Mouse (Mus musculus) liver, embryonic 14 days (tissue): ENCODE data around the gene Arl16. TPM values are rescaled to one million over a fixed set of nuclear protein-coding genes. Genes with fewer than 3 reads are reported as not detected.

ENCODE experiments used
- polyA plus RNA-seq: library from polyadenylated mRNA; depleted of rRNA; stranded (reverse); fragments of >200 nt; gene quantifications from 2 replicates; pipeline ENCODE4 v1.2.3, GENCODE M21; 2012; rRNA removed

Arl16 gene
- polyA plus RNA-seq, result 8.3 and 11.6 TPM in 2 replicates

GRCm38 (mm10) chr11:120467051-120467735 lies at the start of gene Arl16:
Arl16 (minus strand) TSS chr11:120467607.

GRCm38 (mm10) chr11:120491317-120492023 lies 24.1 kb upstream of the Arl16 start, which contains the start of gene Slc25a10:
Slc25a10 (plus strand) TSS chr11:120491840.

GRCm38 (mm10) chr11:120484265-120484981 lies 17.0 kb upstream of the Arl16 start, which contains the start of gene Mrpl12:
Mrpl12 (plus strand) TSS chr11:120484613.

GRCm38 (mm10) chr11:120457772-120458751 lies 9.3 kb downstream of the Arl16 start, which contains the start of the genes Oxld1 and Ccdc137:
Oxld1 (minus strand) TSS chr11:120458068.
Ccdc137 (plus strand) TSS chr11:120458115.

GRCm38 (mm10) chr11:120453306-120453705 lies 14.1 kb downstream of the Arl16 start, which contains the start of gene Pde6g:
Pde6g (minus strand) TSS chr11:120453500.

GRCm38 (mm10) chr11:120442344-120442743 lies 25.1 kb downstream of the Arl16 start, which contains the start of gene Tspan10:
Tspan10 (plus strand) TSS chr11:120442644.

GRCm38 (mm10) chr11:120437152-120437856 lies 30.1 kb downstream of the Arl16 start, which contains the start of gene Nploc4:
Nploc4 (minus strand) TSS chr11:120437708.

Other genes starting within 250 kb of the Arl16 start
- 1.3 and 1.7 TPM in 2 replicates for gene Bahcc1, start 234.7 kb downstream of the Arl16 start, polyA plus RNA-seq
- gene Actg1, start 119.1 kb downstream of the Arl16 start, polyA plus RNA-seq, result 238 and 303 TPM in 2 replicates
- gene Fscn2, start 106.1 kb downstream of the Arl16 start, polyA plus RNA-seq, result 0.03 TPM in 1 of 2 replicates, not detected in the other
- 5.3 and 5.7 TPM in 2 replicates for gene Faap100, start 88.8 kb downstream of the Arl16 start, polyA plus RNA-seq
- gene Nploc4, start 29.9 kb downstream of the Arl16 start, polyA plus RNA-seq, result 18.5 and 22.6 TPM in 2 replicates
- gene Tspan10, start 25.0 kb downstream of the Arl16 start, polyA plus RNA-seq, result 0.03 TPM in 1 of 2 replicates, not detected in the other
- gene Pde6g, start 14.1 kb downstream of the Arl16 start, polyA plus RNA-seq, result 0.22 and 0.25 TPM in 2 replicates
- 4.2 and 5.3 TPM in 2 replicates for gene Oxld1, start 9.5 kb downstream of the Arl16 start, polyA plus RNA-seq
- 15.5 and 17.7 TPM in 2 replicates for gene Ccdc137, start 9.5 kb downstream of the Arl16 start, polyA plus RNA-seq
- gene Mrpl12, start 17.0 kb upstream of the Arl16 start, polyA plus RNA-seq, result 77.5 and 86.5 TPM in 2 replicates
- gene Slc25a10, start 24.2 kb upstream of the Arl16 start, polyA plus RNA-seq, result 27.2 and 31.8 TPM in 2 replicates
- 16.1 and 19.1 TPM in 2 replicates for gene Gcgr, start 63.1 kb upstream of the Arl16 start, polyA plus RNA-seq
- gene Mcrip1, start 82.1 kb upstream of the Arl16 start, polyA plus RNA-seq, result 25.4 and 28.5 TPM in 2 replicates
- 0.14 TPM in 1 of 2 replicates, not detected in the other for gene Ppp1r27, start 83.5 kb upstream of the Arl16 start, polyA plus RNA-seq
- gene P4hb, start 105.6 kb upstream of the Arl16 start, polyA plus RNA-seq, result 239 and 240 TPM in 2 replicates
- 151 and 168 TPM in 2 replicates for gene Arhgdia, start 114.0 kb upstream of the Arl16 start, polyA plus RNA-seq
- gene Alyref, start 130.8 kb upstream of the Arl16 start, polyA plus RNA-seq, result 112 and 119 TPM in 2 replicates
- gene Anapc11, start 130.8 kb upstream of the Arl16 start, polyA plus RNA-seq, result 49.9 and 56.0 TPM in 2 replicates
- gene Npb, start 140.9 kb upstream of the Arl16 start, polyA plus RNA-seq, result 4.6 and 5.4 TPM in 2 replicates
- gene Pcyt2, start 150.3 kb upstream of the Arl16 start, polyA plus RNA-seq, result 113 and 125 TPM in 2 replicates
- 27.4 and 30.1 TPM in 2 replicates for gene Sirt7, start 157.6 kb upstream of the Arl16 start, polyA plus RNA-seq
- gene Mafg, start 166.0 kb upstream of the Arl16 start, polyA plus RNA-seq, result 25.1 and 29.7 TPM in 2 replicates
- gene Pycr1, start 176.2 kb upstream of the Arl16 start, polyA plus RNA-seq, result 4.4 and 4.5 TPM in 2 replicates
- 0.14 and 0.28 TPM in 2 replicates for gene Myadml2, start 180.6 kb upstream of the Arl16 start, polyA plus RNA-seq
- gene Notum, start 193.6 kb upstream of the Arl16 start, polyA plus RNA-seq, result 0.22 and 0.43 TPM in 2 replicates
- 16.8 and 20.5 TPM in 2 replicates for gene Aspscr1, start 205.4 kb upstream of the Arl16 start, polyA plus RNA-seq
- 61.2 and 66.5 TPM in 2 replicates for gene Cenpx, start 246.1 kb upstream of the Arl16 start, polyA plus RNA-seq
- gene Lrrc45, start 246.3 kb upstream of the Arl16 start, polyA plus RNA-seq, result 8.6 and 8.7 TPM in 2 replicates